Mouse (Mus musculus): ENCODE measurements around the gene Gm11563.
"Not testable (repeated sequence)": the region's sequence is repeated elsewhere in the genome, so short reads cannot be mapped to it uniquely, and the experiment has no call there.

Gm11563 gene

DNA sequence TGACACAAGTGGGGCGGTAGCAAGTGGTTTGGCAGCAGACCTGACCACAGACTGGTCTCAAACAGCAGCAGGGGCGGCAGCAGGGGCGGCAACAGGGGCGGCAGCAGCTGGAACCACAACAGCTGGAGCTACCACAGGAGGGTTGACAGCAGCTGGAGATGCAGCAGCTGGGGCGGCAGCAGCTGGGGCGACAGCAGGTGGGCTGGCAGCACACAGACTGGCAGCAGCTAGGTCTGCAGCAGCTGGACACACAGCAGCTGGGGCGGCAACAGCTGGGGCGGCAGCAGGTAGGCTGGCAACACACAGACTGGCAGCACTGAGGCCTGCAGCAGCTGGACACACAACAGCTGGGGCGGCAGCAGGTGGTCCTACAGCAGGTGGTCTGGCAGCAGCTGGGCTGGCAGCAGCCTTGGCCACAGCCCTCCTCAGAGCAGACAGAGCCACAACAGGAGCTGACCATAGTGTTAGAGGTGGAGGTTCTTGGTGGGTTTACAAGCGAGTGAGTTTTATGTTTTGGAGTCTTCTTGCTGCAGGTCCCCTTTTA lies at the start of gene Gm11563:
TSS of gene Gm11563 (minus strand) at position 494 of the 544 bp plus-strand sequence.
- DNase-seq (ENCODE audit: low spot score in 2 of 2): not testable (repeated sequence)

DNA sequence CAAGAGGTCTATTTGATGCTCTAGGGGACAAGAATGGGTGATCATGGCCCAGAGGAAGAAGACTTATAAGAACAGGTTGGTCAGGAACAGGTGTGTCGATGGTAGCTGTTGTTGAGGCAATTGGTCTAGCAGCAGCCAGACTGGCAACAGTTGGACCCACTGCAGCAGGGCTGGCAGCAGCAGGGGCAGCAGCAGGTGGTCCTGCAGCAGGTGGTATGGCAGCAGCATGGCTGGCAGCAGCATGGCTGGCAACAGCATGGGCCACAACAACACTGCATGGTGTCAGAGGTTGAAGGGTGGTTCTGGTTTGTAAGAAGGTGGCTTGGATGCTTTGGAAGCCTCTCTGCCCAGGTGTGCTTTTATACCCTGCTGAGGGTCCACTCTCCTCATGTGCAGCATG lies 31.7 kb upstream of the Gm11563 start, which contains the start of gene Gm14190:
TSS of gene Gm14190 (minus strand) at position 278 of the 400 bp plus-strand sequence.
- DNase-seq (ENCODE audit: low spot score in 2 of 2): no peak

DNA sequence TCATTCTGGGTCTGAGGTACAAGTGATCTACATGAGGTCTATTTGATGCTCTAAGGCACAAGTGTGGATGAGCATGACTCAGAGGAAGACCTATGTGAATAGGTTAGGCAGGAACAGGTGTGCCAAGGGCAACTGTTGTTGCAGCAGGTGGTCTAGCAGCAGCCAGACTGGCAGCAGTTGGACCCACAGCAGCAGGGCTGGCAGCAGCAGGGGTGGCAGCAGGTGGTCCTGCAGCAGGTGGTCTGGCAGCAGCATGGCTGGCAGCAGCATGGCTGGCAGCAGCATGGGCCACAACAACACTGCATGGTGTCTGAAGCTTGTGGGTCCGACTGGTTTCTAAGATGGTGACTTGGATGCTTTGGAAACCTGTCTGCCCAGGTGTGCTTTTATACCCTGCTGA lies 26.5 kb upstream of the Gm11563 start:
- not testable (repeated sequence) for DNase-seq (ENCODE audit: low spot score in 2 of 2)

DNA sequence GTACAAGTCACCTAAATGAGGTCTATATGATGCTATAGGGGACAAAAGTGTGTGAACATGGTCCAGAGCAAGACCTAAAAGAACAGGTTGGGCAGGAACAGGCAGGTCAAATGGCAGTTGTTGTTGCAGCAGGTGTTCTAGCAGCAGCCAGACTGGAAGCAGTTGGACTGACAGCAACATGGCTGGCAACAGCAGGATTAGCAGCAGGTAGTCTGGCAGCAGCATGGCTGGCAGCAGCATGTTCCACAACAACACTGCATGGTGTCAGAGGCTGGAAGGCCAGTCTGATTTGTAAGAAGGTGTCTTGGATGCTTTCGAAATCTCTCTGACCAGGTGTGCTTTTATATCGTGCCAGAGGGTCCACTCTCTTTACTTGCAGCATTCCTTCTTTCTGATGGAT lies 24.7 kb upstream of the Gm11563 start:
- DNase-seq (ENCODE audit: low spot score in 2 of 2): no peak

DNA sequence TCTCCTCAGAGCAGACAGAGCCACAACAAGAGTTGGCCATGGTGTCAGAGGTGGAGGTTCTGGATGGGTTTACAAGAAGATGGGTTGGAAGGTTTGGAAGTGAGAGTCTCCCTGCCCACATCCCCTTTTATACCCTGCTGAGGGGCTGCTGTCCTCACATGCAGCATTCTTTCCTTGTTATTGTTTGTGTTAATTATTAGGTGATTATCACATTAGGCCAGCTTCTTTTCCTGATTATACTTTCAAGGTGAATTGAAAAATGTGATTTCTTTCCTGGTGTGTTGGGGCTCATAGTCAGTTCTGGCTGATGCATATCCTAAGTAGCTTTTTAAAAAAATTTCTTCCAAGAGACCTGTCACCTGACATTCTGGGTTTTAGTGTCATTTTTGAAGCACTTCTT lies 7.1 kb upstream of the Gm11563 start, which contains the start of gene Krtap4-6:
TSS of gene Krtap4-6 (minus strand) at position 101 of the 400 bp plus-strand sequence.
- DNase-seq (ENCODE audit: low spot score in 2 of 2): no peak

DNA sequence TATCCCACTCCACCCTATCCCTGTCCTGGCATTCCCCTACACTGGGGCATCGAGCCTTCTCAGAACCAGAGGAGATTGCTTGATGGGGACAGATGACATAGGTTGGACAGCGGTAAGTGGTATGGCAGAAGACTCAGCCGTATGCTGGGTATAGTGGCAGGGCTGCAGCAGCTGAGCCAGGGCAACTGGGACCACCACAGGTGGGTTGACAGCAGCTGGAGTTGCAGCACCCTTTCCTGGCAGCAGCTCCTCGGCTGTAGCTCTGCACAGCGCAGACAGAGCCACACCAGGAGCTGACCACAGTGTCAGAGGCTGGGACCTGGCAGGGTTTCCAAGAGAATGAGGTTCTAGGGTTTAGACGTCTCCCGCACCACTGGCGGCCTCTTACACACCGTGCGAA lies 4.0 kb upstream of the Gm11563 start:
- DNase-seq (ENCODE audit: low spot score in 2 of 2): no peak

DNA sequence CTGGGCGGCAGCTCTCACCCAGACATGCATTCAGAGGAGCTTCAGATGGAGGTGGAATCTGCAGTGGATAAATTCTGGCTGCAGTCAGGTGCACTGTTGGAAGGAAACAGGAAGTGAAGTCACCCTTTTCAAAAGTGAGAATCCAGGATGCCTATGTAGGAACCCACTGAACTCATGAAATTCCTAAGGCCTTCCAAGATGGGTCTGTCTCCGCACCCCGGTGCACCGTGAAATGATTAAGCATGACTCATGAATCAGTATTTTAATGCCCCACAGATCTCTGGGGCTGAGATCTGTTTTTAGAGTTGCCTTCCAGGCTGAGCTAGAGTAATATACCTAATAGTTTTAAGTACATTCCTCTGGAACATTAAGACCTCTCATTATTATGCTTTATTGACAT lies 496 bp upstream of the Gm11563 start:
- DNase-seq (ENCODE audit: low spot score in 2 of 2): no peak

DNA sequence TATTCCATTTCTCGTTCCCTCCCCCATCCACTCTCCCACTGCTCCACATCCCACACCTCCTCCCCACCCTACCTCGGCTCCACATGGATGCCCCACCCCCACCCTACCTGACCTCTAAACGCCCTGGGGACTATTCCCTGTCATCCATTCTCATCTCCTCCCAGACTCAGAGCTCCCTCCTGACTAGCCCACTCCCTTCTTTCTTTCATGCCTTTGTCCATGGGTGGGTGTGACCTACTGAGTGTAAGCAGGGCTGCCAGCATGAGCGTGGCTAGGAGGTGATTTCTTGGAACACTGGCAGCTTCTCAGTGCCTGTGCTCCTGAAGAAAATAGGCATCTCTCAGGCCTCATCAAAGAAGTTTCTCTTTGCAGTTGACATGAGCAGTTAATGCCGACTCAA lies 1.7 kb downstream of the Gm11563 start:
- DNase-seq (ENCODE audit: low spot score in 2 of 2): no peak

DNA sequence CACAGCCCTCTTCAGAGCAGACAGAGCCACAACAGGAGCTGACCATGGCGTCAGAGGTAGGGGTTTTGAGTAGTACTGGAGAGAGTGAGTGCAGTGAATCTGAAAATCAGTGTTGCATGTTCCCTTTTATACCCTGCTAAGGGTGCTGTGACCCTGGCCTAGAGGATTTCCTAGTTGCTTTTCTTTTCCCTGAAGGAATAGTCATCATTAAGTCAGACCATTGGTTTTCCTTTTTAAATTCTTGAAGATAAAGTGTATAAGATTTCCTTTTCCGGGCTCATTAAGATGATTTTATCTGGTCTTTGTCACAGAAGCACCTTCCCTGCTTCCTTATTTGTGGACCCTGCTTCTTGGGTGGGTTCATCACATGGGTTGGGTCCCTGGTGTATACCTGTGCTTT lies 8.6 kb downstream of the Gm11563 start, which contains the start of gene Gm11555:
TSS of gene Gm11555 (minus strand) at position 101 of the 400 bp plus-strand sequence.
- no peak for DNase-seq (ENCODE audit: low spot score in 2 of 2)

DNA sequence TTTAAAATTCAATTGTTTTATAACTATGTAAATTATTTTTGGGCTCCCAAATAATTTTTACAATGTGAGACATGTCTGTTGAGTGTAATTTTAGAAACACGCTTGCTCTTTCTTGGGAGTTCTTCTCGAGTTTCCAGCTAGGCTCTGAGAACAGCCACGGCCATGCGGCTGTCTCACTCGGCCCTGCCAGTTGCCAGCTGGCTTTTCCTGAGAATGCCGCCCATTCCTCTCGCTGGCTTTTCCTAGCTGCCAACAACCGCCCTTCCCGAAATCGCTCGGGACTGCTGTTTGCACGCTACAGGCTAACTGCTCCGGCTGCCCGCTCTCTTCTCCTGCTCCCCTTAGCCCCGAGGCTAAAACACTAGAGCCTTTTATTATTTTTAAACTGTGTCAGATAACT lies 12.3 kb downstream of the Gm11563 start:
- peak in 1 of 2 experiments; percentile 7 for DNase-seq (ENCODE audit: low spot score in 2 of 2)

DNA sequence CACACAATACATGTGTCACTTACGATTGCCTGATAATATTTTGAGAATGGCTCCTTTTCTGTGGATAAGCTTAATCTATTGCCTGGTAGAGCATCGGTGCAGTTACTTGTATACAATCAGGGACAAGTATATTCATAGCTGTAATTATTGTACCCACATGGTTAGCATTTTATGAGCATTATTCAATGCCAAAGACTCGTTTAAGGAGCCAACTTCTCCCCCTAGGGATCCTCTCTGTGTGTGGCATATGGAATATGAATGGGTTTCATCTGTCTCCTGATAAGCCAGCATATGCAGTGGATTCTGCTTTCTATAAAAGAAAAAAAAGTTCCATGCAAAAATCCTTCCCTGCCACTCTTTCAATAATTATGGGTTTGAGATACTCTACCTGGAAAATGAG lies 14.4 kb downstream of the Gm11563 start:
- DNase-seq (ENCODE audit: low spot score in 2 of 2): no peak

DNA sequence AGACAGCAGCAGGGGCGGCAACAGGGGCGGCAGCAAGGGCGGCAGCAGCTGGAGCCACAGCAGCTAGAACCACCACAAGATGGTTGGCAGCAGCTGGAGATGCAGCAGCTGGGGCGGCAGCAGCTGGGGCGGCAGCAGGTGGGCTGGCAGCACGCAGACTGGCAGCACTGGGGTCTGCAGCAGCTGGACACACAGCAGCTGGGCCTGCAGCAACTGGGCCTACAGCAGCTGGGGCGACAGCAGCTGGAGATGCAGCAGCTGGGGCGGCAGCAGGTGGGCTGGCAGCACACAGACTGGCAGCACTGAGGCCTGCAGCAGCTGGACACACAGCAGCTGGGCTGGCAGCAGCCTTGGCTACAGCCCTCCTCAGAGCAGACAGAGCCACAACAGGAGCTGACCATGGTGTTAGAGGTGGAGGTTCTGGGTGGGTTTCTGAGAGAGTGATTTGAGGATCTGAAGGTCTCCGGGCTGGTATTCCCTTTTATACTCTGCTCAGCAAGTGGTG lies 15.1 kb downstream of the Gm11563 start, which contains the start of gene Krtap4-7:
TSS of gene Krtap4-7 (minus strand) at position 455 of the 505 bp plus-strand sequence.
- DNase-seq (ENCODE audit: low spot score in 2 of 2): not testable (repeated sequence)

DNA sequence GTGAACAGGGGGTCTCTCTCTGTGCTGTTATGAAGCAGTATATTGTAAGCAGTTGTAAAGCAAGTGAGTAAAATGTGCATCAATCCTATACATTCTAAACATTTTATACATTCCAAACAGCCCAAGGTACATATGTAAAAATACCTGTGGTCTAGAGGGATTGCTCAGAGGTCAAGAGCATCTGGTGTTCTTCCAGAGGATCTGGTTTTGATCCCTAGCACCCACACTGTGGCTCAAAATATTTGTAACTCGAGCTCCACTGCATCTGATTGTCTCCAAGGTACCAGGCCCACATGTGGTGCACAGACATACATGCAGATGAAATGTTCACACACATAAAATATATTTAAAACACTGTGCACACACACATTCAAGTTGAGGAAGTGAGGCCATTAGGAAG lies 17.8 kb downstream of the Gm11563 start:
- no peak for DNase-seq (ENCODE audit: low spot score in 2 of 2)

DNA sequence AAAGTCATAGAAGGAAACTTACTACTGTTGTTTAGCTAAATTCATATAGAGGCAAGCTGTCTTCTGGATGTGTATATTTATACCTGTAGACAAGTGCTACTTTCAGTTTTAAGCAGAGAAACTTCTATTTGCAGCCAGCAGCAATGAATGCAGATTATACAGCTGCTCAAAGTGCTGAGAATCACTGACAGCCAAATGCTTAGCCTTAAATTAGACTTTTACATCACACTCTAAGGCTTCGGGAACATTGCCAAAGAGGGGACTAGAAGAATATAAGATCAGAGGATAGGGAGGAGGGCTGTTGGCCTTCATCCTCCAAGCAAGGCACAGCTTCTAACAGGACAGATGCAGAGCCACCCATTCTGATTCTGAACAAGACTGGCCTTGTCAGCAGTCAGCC lies 21.7 kb downstream of the Gm11563 start:
- peak in 1 of 2 experiments; percentile 6 for DNase-seq (ENCODE audit: low spot score in 2 of 2)

DNA sequence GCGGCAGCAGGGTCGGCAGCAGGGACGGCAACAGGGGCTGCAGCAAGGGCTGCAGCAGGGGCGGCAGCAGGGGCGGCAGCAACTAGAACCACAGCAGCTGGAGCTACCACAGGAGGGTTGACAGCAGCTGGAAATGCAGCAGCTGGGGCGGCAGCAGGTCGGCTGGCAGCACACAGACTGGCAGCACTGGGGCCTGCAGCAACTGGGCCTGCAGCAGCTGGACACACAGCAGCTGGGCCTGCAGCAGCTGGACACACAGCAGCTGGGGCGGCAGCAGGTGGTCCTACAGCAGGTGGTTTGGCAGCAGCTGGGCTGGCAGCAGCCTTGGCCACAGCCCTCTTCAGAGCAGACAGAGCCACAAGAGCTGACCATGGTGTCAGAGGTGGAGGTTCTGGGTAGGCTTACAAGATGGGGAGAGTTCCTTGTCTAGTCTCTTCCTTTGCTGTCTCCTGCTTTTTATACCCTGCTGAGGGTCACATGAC lies 24.1 kb downstream of the Gm11563 start, which contains the start of gene Krtap4-2:
TSS of gene Krtap4-2 (minus strand) at position 432 of the 482 bp plus-strand sequence.
- no peak for DNase-seq (ENCODE audit: low spot score in 2 of 2)

DNA sequence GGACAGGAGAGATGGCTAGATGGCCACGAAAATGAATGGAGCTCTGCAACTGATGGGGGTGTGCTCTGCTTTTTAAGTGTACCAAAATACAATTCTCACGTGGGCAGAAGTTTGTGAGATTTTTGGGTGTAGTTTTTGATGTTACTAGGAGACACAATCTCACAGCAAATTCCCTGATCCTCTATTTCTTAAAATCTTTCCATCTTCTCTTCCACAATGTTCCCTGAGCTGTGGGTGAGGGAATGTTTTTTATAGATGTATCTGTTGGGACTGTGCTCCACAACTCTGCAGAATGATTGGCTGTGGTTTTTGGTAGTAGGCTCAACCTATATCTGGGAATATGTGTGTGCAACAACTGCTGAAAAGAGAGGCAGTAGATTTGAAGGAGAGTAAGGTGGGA lies 25.5 kb downstream of the Gm11563 start:
- peak; percentile 17 to 26 for DNase-seq (ENCODE audit: low spot score in 2 of 2)

DNA sequence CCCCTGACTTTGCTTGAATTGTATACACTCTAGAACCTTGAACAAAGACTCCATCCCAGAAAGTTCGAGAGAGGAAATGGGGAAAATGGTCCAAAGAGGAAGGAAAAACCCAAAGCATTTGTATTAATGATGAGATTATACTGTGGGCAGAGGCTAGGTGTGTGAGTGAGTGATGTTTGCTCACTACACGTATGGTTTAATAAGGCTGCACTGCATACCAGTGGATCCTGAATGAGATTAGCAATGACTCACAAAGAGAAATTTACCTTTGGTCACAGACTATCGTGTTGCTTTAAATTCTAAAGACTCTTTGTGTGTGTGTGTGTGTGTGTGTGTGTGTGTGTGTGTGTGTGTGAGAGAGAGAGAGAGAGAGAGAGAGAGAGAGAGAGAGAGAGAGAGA lies 27.9 kb downstream of the Gm11563 start:
- DNase-seq (ENCODE audit: low spot score in 2 of 2): no peak

DNA sequence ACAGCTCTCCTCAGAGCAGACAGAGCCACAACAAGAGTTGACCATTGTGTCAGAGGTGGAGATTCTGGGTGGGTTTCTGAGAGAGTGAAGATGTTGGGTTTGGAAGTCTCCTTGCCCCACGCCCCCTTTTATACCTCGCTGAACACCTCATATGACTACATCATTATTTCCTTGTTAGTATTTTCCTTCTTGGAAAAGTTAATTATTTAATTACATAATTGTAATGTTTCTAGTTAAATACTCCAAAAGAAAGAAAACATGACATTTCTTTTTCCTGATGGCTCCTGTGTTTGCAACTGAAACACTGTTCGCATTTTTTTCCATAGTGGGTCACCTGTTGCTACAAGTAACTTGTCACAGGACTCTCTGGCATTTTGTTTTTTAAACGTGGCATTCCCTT lies 30.6 kb downstream of the Gm11563 start, which contains the start of gene Krtap4-1:
TSS of gene Krtap4-1 (minus strand) at position 101 of the 400 bp plus-strand sequence.
- no peak for DNase-seq (ENCODE audit: low spot score in 2 of 2)

DNA sequence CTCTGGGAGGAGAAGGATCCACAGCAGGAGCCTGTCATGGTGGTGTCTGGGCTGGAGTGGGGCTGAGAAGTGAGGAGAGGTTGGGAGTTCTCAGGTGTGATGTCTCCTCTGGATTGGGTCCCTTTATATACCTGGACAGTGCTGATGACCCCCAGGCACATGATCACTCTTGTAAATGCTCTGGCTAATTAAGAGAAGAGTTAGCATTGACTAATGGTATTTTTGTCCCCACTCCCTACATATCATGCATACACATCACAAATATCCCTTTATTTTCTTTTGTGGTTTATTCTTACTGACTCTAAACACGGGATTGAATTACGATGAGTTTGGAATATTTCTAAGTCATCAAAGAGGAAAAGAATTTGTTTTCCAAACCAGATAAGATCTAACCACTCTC lies 38.4 kb downstream of the Gm11563 start, which contains the start of gene Gm11562:
TSS of gene Gm11562 (minus strand) at position 101 of the 400 bp plus-strand sequence.
- no peak for DNase-seq (ENCODE audit: low spot score in 2 of 2)

DNA sequence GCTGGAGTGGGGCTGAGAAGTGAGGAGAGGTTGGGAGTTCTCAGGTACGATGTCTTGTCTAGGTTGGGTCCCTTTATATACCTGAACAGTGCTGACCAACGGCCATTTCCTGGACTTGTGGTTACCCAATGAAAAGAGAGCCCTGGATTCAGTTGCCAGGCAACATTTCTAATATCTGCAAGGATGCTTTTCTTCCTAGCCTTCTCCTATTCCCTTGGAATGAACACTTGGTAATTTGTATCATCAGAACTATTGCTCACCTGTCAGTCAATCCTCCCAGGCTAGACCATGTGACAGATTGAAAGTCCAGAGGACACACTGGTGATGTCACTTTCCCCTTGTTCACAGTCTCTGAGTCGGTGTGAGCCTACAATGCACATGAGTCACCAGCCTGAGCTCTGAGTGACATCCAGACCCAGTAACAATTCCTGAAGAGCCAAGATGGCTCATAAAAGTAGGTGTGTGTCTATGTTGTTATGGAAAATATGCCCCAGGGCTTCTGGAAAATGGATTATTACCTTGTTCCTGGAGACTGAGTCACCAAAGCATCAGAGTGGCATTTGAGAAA lies 43.9 kb downstream of the Gm11563 start, which contains the start of gene Krtap2-4:
TSS of gene Krtap2-4 (minus strand) at position 51 of the 568 bp plus-strand sequence.
- DNase-seq (ENCODE audit: low spot score in 2 of 2): no peak

DNA sequence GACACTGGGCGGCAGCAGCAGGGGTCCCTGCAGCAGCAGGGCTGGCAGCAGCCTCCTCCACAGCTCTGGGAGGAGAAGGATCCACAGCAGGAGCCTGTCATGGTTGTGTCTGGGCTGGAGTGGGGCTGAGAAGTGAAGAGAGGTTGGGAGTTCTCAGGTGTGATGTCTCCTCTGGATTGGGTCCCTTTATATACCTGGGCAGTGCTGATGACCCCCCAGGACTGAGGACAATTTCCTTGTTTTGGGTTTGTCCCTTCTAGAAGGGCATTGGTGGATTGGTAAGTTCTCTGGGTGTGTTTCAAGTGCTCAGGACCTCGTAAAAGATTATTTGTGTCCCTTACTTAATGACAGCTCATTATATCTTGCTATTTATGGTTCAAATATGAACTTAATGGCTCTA lies 48.7 kb downstream of the Gm11563 start, which contains the start of gene Gm11937:
TSS of gene Gm11937 (minus strand) at position 101 of the 400 bp plus-strand sequence.
- DNase-seq (ENCODE audit: low spot score in 2 of 2): not testable (repeated sequence)

DNA sequence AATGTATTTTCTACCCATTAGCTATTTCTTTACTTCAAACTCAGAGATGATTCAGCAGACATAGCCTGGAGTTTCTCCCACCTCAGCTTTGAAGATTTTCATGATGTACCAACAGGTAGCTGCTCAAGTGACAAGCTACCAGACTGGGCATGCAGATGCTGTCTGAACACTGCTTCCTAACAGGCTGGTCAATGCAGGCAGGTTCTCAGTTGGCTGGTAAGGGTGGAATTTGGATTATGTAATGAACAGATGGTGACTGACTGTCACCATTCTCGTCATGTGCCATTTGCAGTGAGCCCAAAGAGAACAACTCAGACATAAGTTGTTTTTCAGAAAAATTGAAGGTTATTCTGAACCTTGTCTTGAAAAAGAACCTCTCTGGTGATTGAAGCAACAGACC lies 49.6 kb downstream of the Gm11563 start:
- DNase-seq (ENCODE audit: low spot score in 2 of 2): peak; percentile 11 to 55

Measured in left cerebral cortex, adult 9 months (tissue).